Mouse (Mus musculus) lung, embryonic 14.5 days (tissue): ENCODE data around the gene Adgrg3. TPM values are rescaled to one million over a fixed set of nuclear protein-coding genes. Genes with fewer than 3 reads are reported as not detected.

ENCODE experiments used
- ATAC-seq: fragments of 200-750 bp; cut with Nextera tagmentation; 2 replicates; pipeline ENCODE4 v1.8.0; 2017; ENCODE audit warnings: mild to moderate bottlenecking, moderate TSS enrichment, moderate library complexity; ENCODE audit not compliant: insufficient read depth
- DNase-seq: peaks from one replicate; pipeline ENCODE4 v3.0.0-alpha.2; 2015
- H3K27ac ChIP-seq: fragments of 300-500 bp; sonication (generic); 2 replicates; pipeline ENCODE4 v1.5.1; 2014; ENCODE audit warnings: low read depth, mild to moderate bottlenecking, moderate library complexity
- H3K27me3 ChIP-seq: fragments of 300-500 bp; sonication (generic); 2 replicates; pipeline ENCODE4 v1.6.1; 2014; ENCODE audit warnings: low read length, control low read depth; ENCODE audit not compliant: insufficient read depth
- H3K36me3 ChIP-seq: fragments of 300-500 bp; sonication (generic); 2 replicates; pipeline ENCODE4 v1.6.1; 2014; ENCODE audit warnings: control low read depth; ENCODE audit not compliant: insufficient read depth
- H3K4me1 ChIP-seq: fragments of 300-500 bp; sonication (generic); 2 replicates; pipeline ENCODE4 v1.6.1; 2014; ENCODE audit warnings: antibody characterized with exemption, control low read depth; ENCODE audit not compliant: insufficient read depth
- H3K4me2 ChIP-seq: fragments of 300-500 bp; sonication (generic); 2 replicates; pipeline ENCODE4 v1.6.1; 2014; ENCODE audit warnings: mild to moderate bottlenecking
- H3K4me3 ChIP-seq: fragments of 300-500 bp; sonication (generic); 2 replicates; pipeline ENCODE4 v1.5.1; 2014; ENCODE audit warnings: low read depth, low read length
- H3K9ac ChIP-seq: fragments of 300-500 bp; sonication (generic); 2 replicates; pipeline ENCODE4 v1.6.1; 2014
- H3K9me3 ChIP-seq: fragments of 300-500 bp; sonication (generic); 2 replicates; pipeline ENCODE4 v1.6.1; 2016; ENCODE audit warnings: low read depth, low read length, control low read depth
- CTCF ChIP-seq: IDR thresholded peaks from 2 replicates; pipeline ENCODE4 v1.5.1; 2016; ENCODE audit warnings: antibody characterized with exemption, low read depth
- WGBS: fragments of 180-500 bp; shearing (Covaris S2); extraction: QIAGEN DNeasy Blood & Tissue Kit; methylation state at CpG from one replicate; pipeline ENCODE4 v1.1.7; 2014; 5-methylcytosine and 5-hydroxymethylcytosine counted together
- polyA plus RNA-seq: library from polyadenylated mRNA; unstranded; fragments of >200 nt; fragmentation: Nextera tagmentation; extraction: Ambion mirVana; gene quantifications from 2 replicates; pipeline ENCODE4 v1.2.1, GENCODE M21; 2014

The Adgrg3 gene
- polyA plus RNA-seq, 1 experiment from 2014 or later, result 4.0 TPM

- Histone ChIP-seq H3K36me3 (no peaks in the 10 kb centered on the region), H3K4me3 (no peak overlapping the region), H3K4me1 (peaks cover 14% of the 10 kb centered on the region; the same call in 1 of the 2 replicates), H3K27ac (no peak overlapping the region), H3K9ac (no peak overlapping the region), H3K9me3 (no peaks in the 10 kb centered on the region), H3K4me2 (no peak overlapping the region), H3K27me3 (no peaks in the 10 kb centered on the region)
- DNase-seq (no peak), ATAC-seq (no peak)
- no peak for TF ChIP-seq CTCF
- 65% methylated on average over 6 of the region's 6 CpGs for WGBS
Measured at GRCm38 (mm10) chr8:94996899-94997856, 20.3 kb upstream of the Adgrg3 start.

GRCm38 (mm10) chr8:94997857-94998243 lies 19.6 kb upstream of the Adgrg3 start:
- Histone ChIP-seq H3K27me3 (no peaks in the 10 kb centered on the region), H3K9me3 (no peaks in the 10 kb centered on the region), H3K4me3 (no peak overlapping the region), H3K27ac (no peak overlapping the region), H3K36me3 (no peaks in the 10 kb centered on the region), H3K9ac (no peak overlapping the region), H3K4me1 (peaks cover 10% of the 10 kb centered on the region; the same call in 1 of the 2 replicates), H3K4me2 (no peak overlapping the region)
- ATAC-seq (no peak), DNase-seq (no peak)
- TF ChIP-seq CTCF, result no peak
- WGBS, result 56% methylated on average over 6 of the region's 6 CpGs

- H3K4me2 ChIP-seq, result no peak overlapping the region
- peak overlapping the region; percentile 37; the same call in 1 of the 2 replicates for H3K27ac ChIP-seq
- H3K27me3 ChIP-seq, result no peaks in the 10 kb centered on the region
- H3K9ac ChIP-seq, result no peak overlapping the region
- H3K9me3 ChIP-seq, result no peaks in the 10 kb centered on the region
- peaks cover 7% of the 10 kb centered on the region; the same call in 1 of the 2 replicates for H3K4me1 ChIP-seq
- 26% methylated on average over 2 of the region's 2 CpGs for WGBS
- ATAC-seq (no peak), DNase-seq (no peak)
- TF ChIP-seq CTCF, result no peak
- H3K36me3 ChIP-seq, result peaks cover 4% of the 10 kb centered on the region
- no peak overlapping the region for H3K4me3 ChIP-seq
Measured at GRCm38 (mm10) chr8:94998431-94998830, 19.1 kb upstream of the Adgrg3 start.

GRCm38 (mm10) chr8:94999004-94999403 lies 18.5 kb upstream of the Adgrg3 start:
- TF ChIP-seq CTCF, result no peak
- no peak overlapping the region for H3K9ac ChIP-seq
- H3K4me1 ChIP-seq, result peaks cover 7% of the 10 kb centered on the region; the same call in 1 of the 2 replicates
- H3K9me3 ChIP-seq, result no peaks in the 10 kb centered on the region
- H3K4me2 ChIP-seq, result no peak overlapping the region
- no peak overlapping the region for H3K4me3 ChIP-seq
- H3K27me3 ChIP-seq, result no peaks in the 10 kb centered on the region
- H3K36me3 ChIP-seq, result peaks cover 6% of the 10 kb centered on the region
- H3K27ac ChIP-seq, result peak overlapping the region; percentile 42; the same call in 1 of the 2 replicates
- no peak for DNase-seq
- ATAC-seq, result no peak
- 54% methylated on average over 6 of the region's 6 CpGs for WGBS

- H3K4me3 ChIP-seq, result no peak overlapping the region
- ATAC-seq (peak; percentile 30; the same call in 1 of the 2 replicates), DNase-seq (peak; percentile 39)
- H3K9me3 ChIP-seq, result no peaks in the 10 kb centered on the region
- H3K4me1 ChIP-seq, result peaks cover 4% of the 10 kb centered on the region; the same call in 1 of the 2 replicates
- H3K4me2 ChIP-seq, result peak overlapping the region; percentile 16; the same call in 1 of the 2 replicates
- TF ChIP-seq CTCF, result no peak
- peaks cover 7% of the 10 kb centered on the region for H3K36me3 ChIP-seq
- 53% methylated on average over 6 of the region's 6 CpGs for WGBS
- H3K27ac ChIP-seq, result peak overlapping the region; percentile 42
- no peak overlapping the region; the same call in 1 of the 2 replicates for H3K9ac ChIP-seq
- H3K27me3 ChIP-seq, result no peaks in the 10 kb centered on the region
Measured at GRCm38 (mm10) chr8:94999956-95000355, 17.5 kb upstream of the Adgrg3 start.

GRCm38 (mm10) chr8:95000684-95001083 lies 16.8 kb upstream of the Adgrg3 start:
- peak; percentile 22; the same call in 1 of the 2 replicates for ATAC-seq

GRCm38 (mm10) chr8:95001165-95001564 lies 16.3 kb upstream of the Adgrg3 start:
- TF ChIP-seq CTCF, result no peak
- no peak overlapping the region for H3K4me2 ChIP-seq
- no peaks in the 10 kb centered on the region for H3K9me3 ChIP-seq
- no peaks in the 10 kb centered on the region for H3K27me3 ChIP-seq
- DNase-seq (no peak), ATAC-seq (no peak)
- H3K4me3 ChIP-seq, result no peak overlapping the region
- peaks cover 4% of the 10 kb centered on the region; the same call in 1 of the 2 replicates for H3K4me1 ChIP-seq
- H3K27ac ChIP-seq, result peak overlapping the region; percentile 42
- H3K9ac ChIP-seq, result no peak overlapping the region
- whole genome bisulfite sequencing, result 71% methylated on average over 5 of the region's 5 CpGs
- H3K36me3 ChIP-seq, result peaks cover 10% of the 10 kb centered on the region

More at GRCm38 (mm10) chr8:95000684-95001083, 16.8 kb upstream of the Adgrg3 start:
- TF ChIP-seq CTCF, result no peak
- Histone ChIP-seq H3K4me2 (peak overlapping the region; percentile 16; the same call in 1 of the 2 replicates), H3K9me3 (no peaks in the 10 kb centered on the region), H3K4me1 (peaks cover 4% of the 10 kb centered on the region; the same call in 1 of the 2 replicates), H3K27me3 (no peaks in the 10 kb centered on the region), H3K36me3 (peaks cover 10% of the 10 kb centered on the region), H3K9ac (no peak overlapping the region), H3K4me3 (no peak overlapping the region), H3K27ac (peak overlapping the region; percentile 42)
- DNase-seq, result peak; percentile 83
- 14% methylated on average over 5 of the region's 5 CpGs for WGBS
